Mouse (Mus musculus): ENCODE measurements at regions not wholly inside any gene's neighbourhood (a gene's known extent, or its start where the extent isn't known, plus 50 kb on each side); places are given as distances from the start of the nearest gene placed in this dataset.

GRCm38 (mm10) chr12:56241735-56242134, 104.0 kb downstream of the Mbip start:
- Histone ChIP-seq H3K9me3 (ENCODE audit: control insufficient read depth, low read length) (no peaks in the 10 kb centered on the region), H3K9ac (ENCODE audit: low read depth, low read length) (no peak overlapping the region), H3K27ac (ENCODE audit: low read depth, low read length) (no peak overlapping the region), H3K27me3 (replicated peaks; ENCODE audit: control insufficient read depth, insufficient read depth, low read length) (no peaks in the 10 kb centered on the region), H3K36me3 (ENCODE audit: control insufficient read depth, insufficient read depth, low read length) (no peaks in the 10 kb centered on the region), H3K4me2 (ENCODE audit: low read length) (no peak overlapping the region), H3K4me1 (ENCODE audit: control insufficient read depth, insufficient read depth, low read depth, low read length) (no peaks in the 10 kb centered on the region), H3K4me3 (ENCODE audit: low read length) (no peak overlapping the region)
- 22% methylated on average over 5 of the region's 5 CpGs for WGBS
- ATAC-seq, result no peak

- H3K4me1 ChIP-seq (ENCODE audit: control insufficient read depth, insufficient read depth, low read depth, low read length), result no peaks in the 10 kb centered on the region
- H3K36me3 ChIP-seq (ENCODE audit: control insufficient read depth, insufficient read depth, low read length), result no peaks in the 10 kb centered on the region
- no peak overlapping the region for H3K9ac ChIP-seq (ENCODE audit: low read depth, low read length)
- no peaks in the 10 kb centered on the region for H3K9me3 ChIP-seq (ENCODE audit: control insufficient read depth, low read length)
- H3K4me2 ChIP-seq (ENCODE audit: low read length), result no peak overlapping the region
- WGBS, result 48% methylated on average over 12 of the region's 12 CpGs
- no peaks in the 10 kb centered on the region for H3K27me3 ChIP-seq (replicated peaks; ENCODE audit: control insufficient read depth, insufficient read depth, low read length)
- no peak for ATAC-seq
- no peak overlapping the region for H3K27ac ChIP-seq (ENCODE audit: low read depth, low read length)
- H3K4me3 ChIP-seq (ENCODE audit: low read length), result no peak overlapping the region
Observed at GRCm38 (mm10) chr12:56240206-56240605, 105.5 kb downstream of the Mbip start.

- H3K27ac ChIP-seq (ENCODE audit: low read depth, low read length), result no peak overlapping the region
- peaks cover 2% of the 10 kb centered on the region; the same call in 1 of the 2 replicates for H3K9me3 ChIP-seq (ENCODE audit: control insufficient read depth, low read length)
- no peak overlapping the region for H3K4me3 ChIP-seq (ENCODE audit: low read length)
- no peak overlapping the region for H3K9ac ChIP-seq (ENCODE audit: low read depth, low read length)
- no peaks in the 10 kb centered on the region for H3K36me3 ChIP-seq (ENCODE audit: control insufficient read depth, insufficient read depth, low read length)
- 0 out of 2 replicates have a peak, but pooled peaks have one; percentile 37 for ATAC-seq
- no peak overlapping the region for H3K4me2 ChIP-seq (ENCODE audit: low read length)
- H3K27me3 ChIP-seq (replicated peaks; ENCODE audit: control insufficient read depth, insufficient read depth, low read length), result no peaks in the 10 kb centered on the region
- H3K4me1 ChIP-seq (ENCODE audit: control insufficient read depth, insufficient read depth, low read depth, low read length), result no peaks in the 10 kb centered on the region
- WGBS, result 46% methylated on average over 6 of the region's 6 CpGs
Observed at GRCm38 (mm10) chr12:56234571-56234970, 111.1 kb downstream of the Mbip start.

GRCm38 (mm10) chr12:56233209-56233608, 112.5 kb downstream of the Mbip start:
- peaks cover 2% of the 10 kb centered on the region; the same call in 1 of the 2 replicates for H3K9me3 ChIP-seq (ENCODE audit: control insufficient read depth, low read length)
- H3K4me1 ChIP-seq (ENCODE audit: control insufficient read depth, insufficient read depth, low read depth, low read length), result no peaks in the 10 kb centered on the region
- no peaks in the 10 kb centered on the region for H3K27me3 ChIP-seq (replicated peaks; ENCODE audit: control insufficient read depth, insufficient read depth, low read length)
- no peak overlapping the region for H3K4me2 ChIP-seq (ENCODE audit: low read length)
- ATAC-seq, result no peak
- no peak overlapping the region for H3K4me3 ChIP-seq (ENCODE audit: low read length)
- no peak overlapping the region for H3K9ac ChIP-seq (ENCODE audit: low read depth, low read length)
- no peak overlapping the region for H3K27ac ChIP-seq (ENCODE audit: low read depth, low read length)
- no peaks in the 10 kb centered on the region for H3K36me3 ChIP-seq (ENCODE audit: control insufficient read depth, insufficient read depth, low read length)

- no peak for ATAC-seq
- H3K36me3 ChIP-seq (ENCODE audit: control insufficient read depth, insufficient read depth, low read length), result no peaks in the 10 kb centered on the region
Observed at GRCm38 (mm10) chr12:56224142-56224895, 121.4 kb downstream of the Mbip start.

GRCm38 (mm10) chr12:56193524-56193923, 152.2 kb downstream of the Mbip start:
- Histone ChIP-seq H3K27ac (ENCODE audit: low read depth, low read length) (no peak overlapping the region), H3K4me2 (ENCODE audit: low read length) (no peak overlapping the region), H3K9ac (ENCODE audit: low read depth, low read length) (no peak overlapping the region), H3K36me3 (ENCODE audit: control insufficient read depth, insufficient read depth, low read length) (no peaks in the 10 kb centered on the region), H3K27me3 (replicated peaks; ENCODE audit: control insufficient read depth, insufficient read depth, low read length) (no peaks in the 10 kb centered on the region), H3K4me3 (ENCODE audit: low read length) (no peak overlapping the region), H3K4me1 (ENCODE audit: control insufficient read depth, insufficient read depth, low read depth, low read length) (no peaks in the 10 kb centered on the region), H3K9me3 (ENCODE audit: control insufficient read depth, low read length) (no peaks in the 10 kb centered on the region)
- ATAC-seq, result no peak
- WGBS, result 80% methylated on average over 3 of the region's 3 CpGs

More at GRCm38 (mm10) chr12:56224142-56224895, 121.4 kb downstream of the Mbip start:
- 88% methylated on average over 3 of the region's 3 CpGs for WGBS
- Histone ChIP-seq H3K27ac (ENCODE audit: low read depth, low read length) (no peak overlapping the region), H3K4me1 (ENCODE audit: control insufficient read depth, insufficient read depth, low read depth, low read length) (no peaks in the 10 kb centered on the region), H3K9me3 (ENCODE audit: control insufficient read depth, low read length) (no peaks in the 10 kb centered on the region), H3K9ac (ENCODE audit: low read depth, low read length) (no peak overlapping the region), H3K4me2 (ENCODE audit: low read length) (no peak overlapping the region), H3K27me3 (replicated peaks; ENCODE audit: control insufficient read depth, insufficient read depth, low read length) (no peaks in the 10 kb centered on the region), H3K4me3 (ENCODE audit: low read length) (no peak overlapping the region)

- Histone ChIP-seq H3K27ac (ENCODE audit: low read depth, low read length) (no peak overlapping the region), H3K9me3 (ENCODE audit: control insufficient read depth, low read length) (no peaks in the 10 kb centered on the region), H3K4me1 (ENCODE audit: control insufficient read depth, insufficient read depth, low read depth, low read length) (no peaks in the 10 kb centered on the region), H3K4me3 (ENCODE audit: low read length) (no peak overlapping the region), H3K9ac (ENCODE audit: low read depth, low read length) (no peak overlapping the region), H3K27me3 (replicated peaks; ENCODE audit: control insufficient read depth, insufficient read depth, low read length) (no peaks in the 10 kb centered on the region), H3K36me3 (ENCODE audit: control insufficient read depth, insufficient read depth, low read length) (no peaks in the 10 kb centered on the region), H3K4me2 (ENCODE audit: low read length) (no peak overlapping the region)
- no peak for ATAC-seq
- WGBS, result 88% methylated on average over 12 of the region's 12 CpGs
Observed at GRCm38 (mm10) chr12:56189562-56189961, 156.1 kb downstream of the Mbip start.

GRCm38 (mm10) chr12:56160736-56161135, 185.0 kb downstream of the Mbip start:
- H3K4me2 ChIP-seq (ENCODE audit: low read length), result no peak overlapping the region
- WGBS, result 69% methylated on average over 3 of the region's 3 CpGs
- H3K9ac ChIP-seq (ENCODE audit: low read depth, low read length), result no peak overlapping the region
- ATAC-seq, result no peak
- no peak overlapping the region for H3K4me3 ChIP-seq (ENCODE audit: low read length)
- H3K9me3 ChIP-seq (ENCODE audit: control insufficient read depth, low read length), result no peaks in the 10 kb centered on the region
- no peak overlapping the region for H3K27ac ChIP-seq (ENCODE audit: low read depth, low read length)
- H3K27me3 ChIP-seq (replicated peaks; ENCODE audit: control insufficient read depth, insufficient read depth, low read length), result no peaks in the 10 kb centered on the region
- H3K36me3 ChIP-seq (ENCODE audit: control insufficient read depth, insufficient read depth, low read length), result no peaks in the 10 kb centered on the region
- H3K4me1 ChIP-seq (ENCODE audit: control insufficient read depth, insufficient read depth, low read depth, low read length), result no peaks in the 10 kb centered on the region

- H3K27me3 ChIP-seq (replicated peaks; ENCODE audit: control insufficient read depth, insufficient read depth, low read length), result no peaks in the 10 kb centered on the region
- WGBS, result 63% methylated on average over 1 of the region's 1 CpGs
- H3K9ac ChIP-seq (ENCODE audit: low read depth, low read length), result no peak overlapping the region
- H3K9me3 ChIP-seq (ENCODE audit: control insufficient read depth, low read length), result no peaks in the 10 kb centered on the region
- H3K4me2 ChIP-seq (ENCODE audit: low read length), result no peak overlapping the region
- H3K36me3 ChIP-seq (ENCODE audit: control insufficient read depth, insufficient read depth, low read length), result no peaks in the 10 kb centered on the region
- no peak for ATAC-seq
- no peak overlapping the region for H3K4me3 ChIP-seq (ENCODE audit: low read length)
- H3K27ac ChIP-seq (ENCODE audit: low read depth, low read length), result no peak overlapping the region
- no peaks in the 10 kb centered on the region for H3K4me1 ChIP-seq (ENCODE audit: control insufficient read depth, insufficient read depth, low read depth, low read length)
Observed at GRCm38 (mm10) chr12:56144359-56144758, 201.3 kb downstream of the Mbip start.
